Mouse (Mus musculus) hematopoietic stem cell, adult 5-6 weeks (primary cell): ENCODE results near the gene Celsr1. TPM values are rescaled to one million over a fixed set of nuclear protein-coding genes. Genes with fewer than 3 reads are reported as not detected.

ENCODE experiments used
- ATAC-seq, 2 experiments: fragments of 125-278 bp in 1 of 2; replicated peaks in 1 of 2; 2 replicates each; pipeline ENCODE4 v1.8.0; 2016 to 2017; ENCODE audit warnings: inconsistent platforms in 2 of 2, mild to moderate bottlenecking in 2 of 2, moderate number of reproducible peaks in 2 of 2, low read depth in 1 of 2, moderate TSS enrichment in 1 of 2; ENCODE audit not compliant: low FRiP score in 2 of 2, poor library complexity in 2 of 2, severe bottlenecking in 2 of 2, insufficient read depth in 1 of 2, low TSS enrichment in 1 of 2
- total RNA-seq: library from RNA; stranded (forward); fragments of 172-1452, 232-1000 nt; gene quantifications from 2 replicates; pipeline ENCODE4 v1.2.3, GENCODE M21; 2017

The Celsr1 gene
- total RNA-seq, 1 experiment from 2014 or later = 3.0 TPM

GRCm38 (mm10) chr15:86051878-86052478 lies 18.4 kb upstream of the Celsr1 start:
- no peak for ATAC-seq

- ATAC-seq = peak; percentile 70 to 73
Observed at GRCm38 (mm10) chr15:86051152-86051551, 17.6 kb upstream of the Celsr1 start.

GRCm38 (mm10) chr15:86050170-86050743 lies 16.7 kb upstream of the Celsr1 start:
- ATAC-seq = no peak; a peak in 1 of 4 replicates

GRCm38 (mm10) chr15:86049510-86049909 lies 15.9 kb upstream of the Celsr1 start:
- ATAC-seq = no peak

- ATAC-seq = peak; percentile 43 to 62; a peak in 3 of 4 replicates
Observed at GRCm38 (mm10) chr15:86042364-86042763, 8.8 kb upstream of the Celsr1 start.

- ATAC-seq = no peak
Observed at GRCm38 (mm10) chr15:86041421-86041820, 7.8 kb upstream of the Celsr1 start.

- peak; percentile 70 to 76 for ATAC-seq
Observed at GRCm38 (mm10) chr15:86038802-86039201, 5.2 kb upstream of the Celsr1 start.

GRCm38 (mm10) chr15:86035913-86036312 lies 2.3 kb upstream of the Celsr1 start:
- no peak for ATAC-seq

- peak in 1 of 2 experiments; percentile 21; a peak in 1 of 4 replicates for ATAC-seq
Observed at GRCm38 (mm10) chr15:86034781-86035360, 1.3 kb upstream of the Celsr1 start.

- peak; percentile 50 to 62 for ATAC-seq
Observed at GRCm38 (mm10) chr15:86034021-86034523, 495 bp upstream of the Celsr1 start.

GRCm38 (mm10) chr15:86032811-86033190 lies 776 bp downstream of the Celsr1 start:
- peak in 1 of 2 experiments; percentile 23; a peak in 1 of 4 replicates for ATAC-seq

GRCm38 (mm10) chr15:86029981-86030380 lies 3.6 kb downstream of the Celsr1 start:
- ATAC-seq = no peak

GRCm38 (mm10) chr15:86027871-86028270 lies 5.7 kb downstream of the Celsr1 start:
- ATAC-seq = no peak

- ATAC-seq = peak; percentile 49; a peak in 2 of 4 replicates
Observed at GRCm38 (mm10) chr15:86021971-86022370, 11.6 kb downstream of the Celsr1 start.

GRCm38 (mm10) chr15:86021301-86021700 lies 12.3 kb downstream of the Celsr1 start:
- ATAC-seq = no peak

GRCm38 (mm10) chr15:86020008-86020407 lies 13.6 kb downstream of the Celsr1 start:
- ATAC-seq = no peak

- no peak for ATAC-seq
Observed at GRCm38 (mm10) chr15:86018753-86019512, 14.6 kb downstream of the Celsr1 start.

GRCm38 (mm10) chr15:86017336-86017735 lies 16.2 kb downstream of the Celsr1 start:
- no peak for ATAC-seq
